Mouse (Mus musculus): Measurements from ENCODE around the gene Nfib. TPM values are rescaled to one million over a fixed set of nuclear protein-coding genes. Genes with fewer than 3 reads are reported as not detected.
A peak's percentile ranks its signal among the peaks of the same experiment; 100 is the strongest.

The Nfib gene
- polyA plus RNA-seq, 1 experiment from 2014 or later: 27.3 TPM

GRCm38 (mm10) chr4:82470938-82471320, 234.6 kb downstream of the Nfib start:
- no peak for TF ChIP-seq CTCF (IDR thresholded peaks at IDR 0.05)
- H3K27me3 ChIP-seq: no peaks in the 10 kb centered on the region
- in situ Hi-C loops (cut with MboI; ENCODE audit: low pct_unique_long_range_greater_than_20kb): no loop called here
- ChIA-PET CTCF (interaction anchor here (0.8 to 1.1 kb wide), 3 partner anchors 13 to 21 kb away, joined by 3 read pairs; no protein-coding TSS in a partner anchor), POLR2A (interaction anchor here (1.5 kb wide), 1 partner anchor 30 kb away, joined by 3 read pairs; no protein-coding TSS in a partner anchor)
- DNase-seq (ENCODE audit: low read depth, low spot score): no peak
- no peak for ATAC-seq

- no peak for TF ChIP-seq CTCF (IDR thresholded peaks at IDR 0.05)
- CTCF ChIA-PET: interaction anchor here (0.8 to 1.1 kb wide), 3 partner anchors 12 to 20 kb away, joined by 3 read pairs; no protein-coding TSS in a partner anchor
- POLR2A ChIA-PET: interaction anchor here (0.6 to 1.5 kb wide), 3 partner anchors 30 to 832 kb away, joined by 3 read pairs; no protein-coding TSS in a partner anchor
- DNase-seq (ENCODE audit: low read depth, low spot score) (peak; percentile 49), ATAC-seq (no peak)
- in situ Hi-C loops (cut with MboI; ENCODE audit: low pct_unique_long_range_greater_than_20kb): no loop called here
- H3K27me3 ChIP-seq: no peaks in the 10 kb centered on the region
Observed at GRCm38 (mm10) chr4:82470212-82470937, 235.2 kb downstream of the Nfib start.

- ChIA-PET CTCF (interaction anchor here (0.7 kb wide), 1 partner anchor 8 kb away, joined by 3 read pairs; no protein-coding TSS in a partner anchor), POLR2A (no interaction called here)
- no peak for TF ChIP-seq CTCF (IDR thresholded peaks at IDR 0.05)
- H3K27me3 ChIP-seq: no peaks in the 10 kb centered on the region
- in situ Hi-C loops (cut with MboI; ENCODE audit: low pct_unique_long_range_greater_than_20kb): no loop called here
- ATAC-seq (no peak), DNase-seq (ENCODE audit: low read depth, low spot score) (no peak)
Observed at GRCm38 (mm10) chr4:82468944-82469343, 236.6 kb downstream of the Nfib start.

- in situ Hi-C loops (cut with MboI; ENCODE audit: low pct_unique_long_range_greater_than_20kb): no loop called here
- H3K27me3 ChIP-seq: no peaks in the 10 kb centered on the region
- ChIA-PET POLR2A (no interaction called here), CTCF (no interaction called here)
- TF ChIP-seq CTCF (IDR thresholded peaks at IDR 0.05): no peak
- ATAC-seq: peak; percentile 8
- no peak for DNase-seq (ENCODE audit: low read depth, low spot score)
Observed at GRCm38 (mm10) chr4:82466717-82467116, 238.8 kb downstream of the Nfib start.

- CTCF ChIA-PET: interaction anchor here (1.3 kb wide), 1 partner anchor 19 kb away, joined by 3 read pairs; no protein-coding TSS in a partner anchor
- POLR2A ChIA-PET: interaction anchor here (1.7 kb wide), 1 partner anchor 35 kb away, joined by 3 read pairs; no protein-coding TSS in a partner anchor
- H3K27me3 ChIP-seq: no peaks in the 10 kb centered on the region
- DNase-seq (ENCODE audit: low read depth, low spot score) (no peak), ATAC-seq (no peak)
- no peak for TF ChIP-seq CTCF (IDR thresholded peaks at IDR 0.05)
- in situ Hi-C loops (cut with MboI; ENCODE audit: low pct_unique_long_range_greater_than_20kb): no loop called here
Observed at GRCm38 (mm10) chr4:82466144-82466543, 239.4 kb downstream of the Nfib start.

GRCm38 (mm10) chr4:82464051-82464632, 241.4 kb downstream of the Nfib start:
- TF ChIP-seq CTCF (IDR thresholded peaks at IDR 0.05): no peak
- in situ Hi-C loops (cut with MboI; ENCODE audit: low pct_unique_long_range_greater_than_20kb): no loop called here
- ChIA-PET CTCF (no interaction called here), POLR2A (interaction anchor here (0.7 to 0.9 kb wide), 2 partner anchors 146 to 909 kb away, joined by 3 to 4 read pairs; no protein-coding TSS in a partner anchor)
- DNase-seq (ENCODE audit: low read depth, low spot score) (peak; percentile 55), ATAC-seq (no peak)
- H3K27me3 ChIP-seq: no peaks in the 10 kb centered on the region

- in situ Hi-C loops (cut with MboI; ENCODE audit: low pct_unique_long_range_greater_than_20kb): no loop called here
- no peak for ATAC-seq
Observed at GRCm38 (mm10) chr4:82463189-82463715, 242.3 kb downstream of the Nfib start.

GRCm38 (mm10) chr4:82461676-82462075, 243.9 kb downstream of the Nfib start:
- in situ Hi-C loops (cut with MboI; ENCODE audit: low pct_unique_long_range_greater_than_20kb): no loop called here
- no peaks in the 10 kb centered on the region for H3K27me3 ChIP-seq
- no peak for ATAC-seq
- no peak for TF ChIP-seq CTCF (IDR thresholded peaks at IDR 0.05)
- DNase-seq (ENCODE audit: low read depth, low spot score): no peak
- ChIA-PET POLR2A (no interaction called here), CTCF (no interaction called here)

More at GRCm38 (mm10) chr4:82463189-82463715, 242.3 kb downstream of the Nfib start:
- CTCF ChIA-PET: no interaction called here
- no peaks in the 10 kb centered on the region for H3K27me3 ChIP-seq
- DNase-seq (ENCODE audit: low read depth, low spot score): no peak
- POLR2A ChIA-PET: interaction anchor here (0.6 to 0.9 kb wide), 3 partner anchors 127 to 908 kb away, joined by 3 to 4 read pairs (median 3); no protein-coding TSS in a partner anchor
- no peak for TF ChIP-seq CTCF (IDR thresholded peaks at IDR 0.05)

- DNase-seq (ENCODE audit: low read depth, low spot score) (no peak), ATAC-seq (no peak)
- in situ Hi-C loops (cut with MboI; ENCODE audit: low pct_unique_long_range_greater_than_20kb): no loop called here
- no peaks in the 10 kb centered on the region for H3K27me3 ChIP-seq
- CTCF ChIA-PET: interaction anchor here (1.1 to 1.8 kb wide), 4 partner anchors 10 to 18 kb away, joined by 3 to 4 read pairs (median 4); no protein-coding TSS in a partner anchor
- POLR2A ChIA-PET: no interaction called here
- TF ChIP-seq CTCF (IDR thresholded peaks at IDR 0.05): no peak
Observed at GRCm38 (mm10) chr4:82458895-82459294, 246.7 kb downstream of the Nfib start.

- no peaks in the 10 kb centered on the region for H3K27me3 ChIP-seq
- POLR2A ChIA-PET: no interaction called here
- CTCF ChIA-PET: no interaction called here
- DNase-seq (ENCODE audit: low read depth, low spot score) (no peak), ATAC-seq (no peak)
- no peak for TF ChIP-seq CTCF (IDR thresholded peaks at IDR 0.05)
- in situ Hi-C loops (cut with MboI; ENCODE audit: low pct_unique_long_range_greater_than_20kb): no loop called here
Observed at GRCm38 (mm10) chr4:82456908-82457307, 248.6 kb downstream of the Nfib start.

GRCm38 (mm10) chr4:82456323-82456713, 249.2 kb downstream of the Nfib start:
- ATAC-seq (no peak), DNase-seq (ENCODE audit: low read depth, low spot score) (no peak)
- ChIA-PET POLR2A (interaction anchor here (0.7 kb wide), 1 partner anchor 56 kb away, joined by 3 read pairs; no protein-coding TSS in a partner anchor), CTCF (no interaction called here)
- no peak for TF ChIP-seq CTCF (IDR thresholded peaks at IDR 0.05)
- H3K27me3 ChIP-seq: no peaks in the 10 kb centered on the region
- in situ Hi-C loops (cut with MboI; ENCODE audit: low pct_unique_long_range_greater_than_20kb): no loop called here

All from Patski (cell line).